Mouse (Mus musculus) E14TG2a.4 (cell line): ENCODE measurements around the gene Rnf115.
"Not testable (repeated sequence)": the region's sequence is repeated elsewhere in the genome, so short reads cannot be mapped to it uniquely, and the experiment has no call there.

Experiments
- H3K27me3 ChIP-seq: 2 replicates; pipeline ENCODE4 v1.6.1; 2014; ENCODE audit warnings: low read length, control low read depth; ENCODE audit not compliant: insufficient read depth
- H3K36me3 ChIP-seq: 2 replicates; pipeline ENCODE4 v1.6.1; 2014; ENCODE audit warnings: low read length, control low read depth; ENCODE audit not compliant: insufficient read depth
- H3K4me1 ChIP-seq: replicated peaks from 2 replicates; pipeline ENCODE4 v1.6.1; 2014; ENCODE audit warnings: low read depth, low read length, control low read depth
- H3K4me3 ChIP-seq: replicated peaks from 2 replicates; pipeline ENCODE4 v1.5.1; 2014; ENCODE audit warnings: mild to moderate bottlenecking, low read length
- H3K9me3 ChIP-seq: 2 replicates; pipeline ENCODE4 v1.6.1; 2014; ENCODE audit warnings: low read length, control low read depth
- CTCF ChIP-seq: conservative IDR thresholded peaks from 2 replicates; pipeline ENCODE4 v1.5.1; 2014; ENCODE audit warnings: low read length
- NANOG ChIP-seq: IDR thresholded peaks from 2 replicates; pipeline ENCODE4 v1.6.1; 2014; ENCODE audit warnings: borderline replicate concordance, low read length, mixed read lengths
- POU5F1 ChIP-seq: IDR thresholded peaks from 2 replicates; pipeline ENCODE4 v1.6.1; 2014; ENCODE audit warnings: low read length, borderline replicate concordance

Rnf115 gene

GRCm38 (mm10) chr3:96737995-96738394 lies 10.5 kb downstream of the Rnf115 start:
- TF ChIP-seq CTCF = no peak
- TF ChIP-seq NANOG = no peak
- no peak for TF ChIP-seq POU5F1
- H3K9me3 ChIP-seq = no peaks in the 10 kb centered on the region
- H3K4me1 ChIP-seq = peaks cover 29% of the 10 kb centered on the region
- H3K36me3 ChIP-seq = peaks cover 6% of the 10 kb centered on the region; the same call in 1 of the 2 replicates
- no peak overlapping the region for H3K4me3 ChIP-seq
- H3K27me3 ChIP-seq = no peaks in the 10 kb centered on the region

GRCm38 (mm10) chr3:96740279-96740678 lies 12.8 kb downstream of the Rnf115 start:
- H3K36me3 ChIP-seq = peaks cover 10% of the 10 kb centered on the region; the same call in 1 of the 2 replicates
- not testable (repeated sequence) for H3K27me3 ChIP-seq, H3K4me3 ChIP-seq, H3K4me1 ChIP-seq, H3K9me3 ChIP-seq

GRCm38 (mm10) chr3:96744348-96744747 lies 16.9 kb downstream of the Rnf115 start:
- Histone ChIP-seq H3K27me3 (no peaks in the 10 kb centered on the region), H3K36me3 (peaks cover 10% of the 10 kb centered on the region; the same call in 1 of the 2 replicates), H3K9me3 (no peaks in the 10 kb centered on the region), H3K4me1 (peaks cover 3% of the 10 kb centered on the region), H3K4me3 (no peak overlapping the region)
- TF ChIP-seq POU5F1 (no peak), NANOG (no peak), CTCF (no peak)

- no peaks in the 10 kb centered on the region; the same call in 1 of the 2 replicates for H3K4me1 ChIP-seq
- no peaks in the 10 kb centered on the region for H3K27me3 ChIP-seq
- H3K36me3 ChIP-seq = 0 out of 2 replicates have a peak, but pooled peaks cover 5% of the 10 kb centered on the region
- TF ChIP-seq CTCF = no peak
- no peaks in the 10 kb centered on the region for H3K9me3 ChIP-seq
- no peak overlapping the region for H3K4me3 ChIP-seq
These were observed 19.4 kb downstream of the Rnf115 start for GRCm38 (mm10) chr3:96746829-96747228.

- peaks cover 18% of the 10 kb centered on the region for H3K4me1 ChIP-seq
- H3K9me3 ChIP-seq = peaks cover 17% of the 10 kb centered on the region
- H3K36me3 ChIP-seq = peaks cover 15% of the 10 kb centered on the region
- no peaks in the 10 kb centered on the region for H3K27me3 ChIP-seq
- H3K4me3 ChIP-seq = no peak overlapping the region
- TF ChIP-seq CTCF (no peak), POU5F1 (no peak), NANOG (no peak)
These were observed 28.5 kb downstream of the Rnf115 start for GRCm38 (mm10) chr3:96755935-96756334.

- peaks cover 27% of the 10 kb centered on the region for H3K36me3 ChIP-seq
- no peaks in the 10 kb centered on the region for H3K27me3 ChIP-seq
- H3K4me1 ChIP-seq = peaks cover 16% of the 10 kb centered on the region
- H3K9me3 ChIP-seq = peaks cover 32% of the 10 kb centered on the region
- no peak overlapping the region for H3K4me3 ChIP-seq
- TF ChIP-seq POU5F1 (no peak), NANOG (no peak), CTCF (no peak)
These were observed 30.2 kb downstream of the Rnf115 start for GRCm38 (mm10) chr3:96757691-96758090.

- Histone ChIP-seq H3K4me3 (no peak overlapping the region), H3K36me3 (peaks cover 39% of the 10 kb centered on the region), H3K27me3 (no peaks in the 10 kb centered on the region), H3K4me1 (peaks cover 16% of the 10 kb centered on the region), H3K9me3 (peaks cover 50% of the 10 kb centered on the region)
- no peak for TF ChIP-seq NANOG
- TF ChIP-seq POU5F1 = no peak
- TF ChIP-seq CTCF = no peak
These were observed 32.2 kb downstream of the Rnf115 start for GRCm38 (mm10) chr3:96759695-96760094.

- Histone ChIP-seq H3K9me3 (peaks cover 47% of the 10 kb centered on the region), H3K4me1 (no peaks in the 10 kb centered on the region), H3K27me3 (no peaks in the 10 kb centered on the region), H3K4me3 (no peak overlapping the region), H3K36me3 (peaks cover 42% of the 10 kb centered on the region)
- no peak for TF ChIP-seq CTCF
- TF ChIP-seq NANOG = no peak
These were observed 37.1 kb downstream of the Rnf115 start for GRCm38 (mm10) chr3:96764528-96764927.

- no peaks in the 10 kb centered on the region for H3K27me3 ChIP-seq
- TF ChIP-seq CTCF (no peak), POU5F1 (no peak), NANOG (no peak)
These were observed 42.5 kb downstream of the Rnf115 start for GRCm38 (mm10) chr3:96769971-96770370.

More at GRCm38 (mm10) chr3:96769971-96770370, 42.5 kb downstream of the Rnf115 start:
- Histone ChIP-seq H3K4me1 (no peaks in the 10 kb centered on the region), H3K36me3 (peaks cover 9% of the 10 kb centered on the region; the same call in 1 of the 2 replicates), H3K4me3 (no peak overlapping the region), H3K9me3 (no peaks in the 10 kb centered on the region)
